Mouse (Mus musculus): Measurements from ENCODE around the gene Nck2. TPM values are rescaled to one million over a fixed set of nuclear protein-coding genes. Genes with fewer than 3 reads are reported as not detected.

Nck2 gene
- polyA plus RNA-seq, 1 experiment from 2014 or later = 38.0 TPM

GRCm38 (mm10) chr1:43555222-43555974 is 111.0 kb downstream of the Nck2 start:
- H3K36me3 ChIP-seq = no peaks in the 10 kb centered on the region
- H3K4me3 ChIP-seq = no peak overlapping the region
- no peak overlapping the region for H3K9ac ChIP-seq
- no peak overlapping the region for H3K4me2 ChIP-seq
- ATAC-seq (ENCODE audit: low FRiP score, low read depth) = no peak
- H3K27ac ChIP-seq (replicated peaks) = no peak overlapping the region; the same call in 1 of the 2 replicates
- no peaks in the 10 kb centered on the region for H3K27me3 ChIP-seq
- H3K4me1 ChIP-seq (replicated peaks) = peaks cover 10% of the 10 kb centered on the region
- WGBS = 57% methylated on average over 12 of the region's 12 CpGs
- H3K9me3 ChIP-seq = no peaks in the 10 kb centered on the region

- no peak for ATAC-seq (ENCODE audit: low FRiP score, low read depth)
- WGBS = 91% methylated on average over 3 of the region's 3 CpGs
Observed at GRCm38 (mm10) chr1:43558329-43558728, 114.0 kb downstream of the Nck2 start.

GRCm38 (mm10) chr1:43559043-43559692 is 114.8 kb downstream of the Nck2 start:
- H3K9ac ChIP-seq = no peak overlapping the region
- H3K4me1 ChIP-seq (replicated peaks) = peaks cover 10% of the 10 kb centered on the region
- WGBS = 93% methylated on average over 5 of the region's 5 CpGs
- no peaks in the 10 kb centered on the region for H3K36me3 ChIP-seq
- no peaks in the 10 kb centered on the region for H3K27me3 ChIP-seq
- no peak overlapping the region for H3K4me2 ChIP-seq
- H3K4me3 ChIP-seq = no peak overlapping the region
- H3K9me3 ChIP-seq = no peaks in the 10 kb centered on the region
- no peak overlapping the region for H3K27ac ChIP-seq (replicated peaks)
- ATAC-seq (ENCODE audit: low FRiP score, low read depth) = no peak

More at GRCm38 (mm10) chr1:43558329-43558728, 114.0 kb downstream of the Nck2 start:
- Histone ChIP-seq H3K27ac (replicated peaks) (no peak overlapping the region), H3K9me3 (no peaks in the 10 kb centered on the region), H3K4me1 (replicated peaks) (peaks cover 10% of the 10 kb centered on the region), H3K4me2 (no peak overlapping the region), H3K36me3 (no peaks in the 10 kb centered on the region), H3K27me3 (no peaks in the 10 kb centered on the region), H3K9ac (no peak overlapping the region), H3K4me3 (no peak overlapping the region)

GRCm38 (mm10) chr1:43561085-43561484 is 116.7 kb downstream of the Nck2 start:
- no peak for ATAC-seq (ENCODE audit: low FRiP score, low read depth)
- no peaks in the 10 kb centered on the region for H3K36me3 ChIP-seq
- no peak overlapping the region for H3K27ac ChIP-seq (replicated peaks)
- no peak overlapping the region for H3K4me3 ChIP-seq
- H3K4me1 ChIP-seq (replicated peaks) = peaks cover under 1% of the 10 kb centered on the region; the same call in 1 of the 2 replicates
- no peaks in the 10 kb centered on the region for H3K9me3 ChIP-seq
- H3K4me2 ChIP-seq = no peak overlapping the region
- H3K9ac ChIP-seq = no peak overlapping the region
- no peaks in the 10 kb centered on the region for H3K27me3 ChIP-seq
- WGBS = 87% methylated on average over 3 of the region's 3 CpGs

- no peak overlapping the region for H3K4me2 ChIP-seq
- H3K4me3 ChIP-seq = no peak overlapping the region
- 74% methylated on average over 13 of the region's 13 CpGs for WGBS
- no peaks in the 10 kb centered on the region for H3K27me3 ChIP-seq
- H3K4me1 ChIP-seq (replicated peaks) = peaks cover 8% of the 10 kb centered on the region
- no peak for ATAC-seq (ENCODE audit: low FRiP score, low read depth)
- H3K27ac ChIP-seq (replicated peaks) = no peak overlapping the region
- H3K36me3 ChIP-seq = no peaks in the 10 kb centered on the region
- H3K9ac ChIP-seq = no peak overlapping the region
- no peaks in the 10 kb centered on the region for H3K9me3 ChIP-seq
Observed at GRCm38 (mm10) chr1:43562002-43562666, 117.8 kb downstream of the Nck2 start.

- Histone ChIP-seq H3K4me2 (no peak overlapping the region), H3K9ac (no peak overlapping the region), H3K27me3 (no peaks in the 10 kb centered on the region), H3K4me1 (replicated peaks) (peaks cover 14% of the 10 kb centered on the region), H3K36me3 (no peaks in the 10 kb centered on the region), H3K9me3 (no peaks in the 10 kb centered on the region), H3K4me3 (no peak overlapping the region), H3K27ac (replicated peaks) (no peak overlapping the region)
- 95% methylated on average over 4 of the region's 4 CpGs for WGBS
- no peak for ATAC-seq (ENCODE audit: low FRiP score, low read depth)
Observed at GRCm38 (mm10) chr1:43565260-43565659, 120.9 kb downstream of the Nck2 start.

- no peak overlapping the region for H3K9ac ChIP-seq
- H3K27me3 ChIP-seq = no peaks in the 10 kb centered on the region
- H3K9me3 ChIP-seq = no peaks in the 10 kb centered on the region
- 0 out of 2 replicates have a peak, but pooled peaks have one; percentile 49 for ATAC-seq (ENCODE audit: low FRiP score, low read depth)
- H3K4me2 ChIP-seq = no peak overlapping the region
- peaks cover under 1% of the 10 kb centered on the region; the same call in 1 of the 2 replicates for H3K36me3 ChIP-seq
- H3K4me1 ChIP-seq (replicated peaks) = peaks cover 14% of the 10 kb centered on the region
- no peak overlapping the region; the same call in 1 of the 2 replicates for H3K27ac ChIP-seq (replicated peaks)
- no peak overlapping the region for H3K4me3 ChIP-seq
- WGBS = 56% methylated on average over 8 of the region's 8 CpGs
Observed at GRCm38 (mm10) chr1:43566677-43567377, 122.4 kb downstream of the Nck2 start.

GRCm38 (mm10) chr1:43568824-43569223 is 124.4 kb downstream of the Nck2 start:
- 62% methylated on average over 10 of the region's 10 CpGs for WGBS
- no peak for ATAC-seq (ENCODE audit: low FRiP score, low read depth)
- H3K4me2 ChIP-seq = no peak overlapping the region
- H3K36me3 ChIP-seq = peaks cover 6% of the 10 kb centered on the region; the same call in 1 of the 2 replicates
- no peak overlapping the region for H3K4me3 ChIP-seq
- no peak overlapping the region for H3K27ac ChIP-seq (replicated peaks)
- H3K9me3 ChIP-seq = no peaks in the 10 kb centered on the region
- no peak overlapping the region for H3K9ac ChIP-seq
- peaks cover 14% of the 10 kb centered on the region for H3K4me1 ChIP-seq (replicated peaks)
- H3K27me3 ChIP-seq = no peaks in the 10 kb centered on the region

GRCm38 (mm10) chr1:43571105-43571504 is 126.7 kb downstream of the Nck2 start:
- Histone ChIP-seq H3K4me2 (no peak overlapping the region), H3K9me3 (no peaks in the 10 kb centered on the region), H3K4me1 (replicated peaks) (peaks cover 14% of the 10 kb centered on the region), H3K27me3 (no peaks in the 10 kb centered on the region), H3K4me3 (no peak overlapping the region), H3K27ac (replicated peaks) (no peak overlapping the region), H3K9ac (no peak overlapping the region), H3K36me3 (peaks cover 6% of the 10 kb centered on the region; the same call in 1 of the 2 replicates)
- 95% methylated on average over 4 of the region's 4 CpGs for WGBS
- no peak for ATAC-seq (ENCODE audit: low FRiP score, low read depth)

GRCm38 (mm10) chr1:43574793-43575304 is 130.5 kb downstream of the Nck2 start:
- H3K4me3 ChIP-seq = no peak overlapping the region
- H3K9ac ChIP-seq = no peak overlapping the region
- peaks cover 6% of the 10 kb centered on the region; the same call in 1 of the 2 replicates for H3K36me3 ChIP-seq
- H3K27me3 ChIP-seq = no peaks in the 10 kb centered on the region
- no peaks in the 10 kb centered on the region for H3K4me1 ChIP-seq (replicated peaks)
- 91% methylated on average over 3 of the region's 3 CpGs for WGBS
- H3K4me2 ChIP-seq = no peak overlapping the region
- no peak overlapping the region for H3K27ac ChIP-seq (replicated peaks)
- H3K9me3 ChIP-seq = no peaks in the 10 kb centered on the region
- ATAC-seq (ENCODE audit: low FRiP score, low read depth) = no peak

GRCm38 (mm10) chr1:43577371-43577770 is 133.0 kb downstream of the Nck2 start:
- Histone ChIP-seq H3K4me1 (replicated peaks) (no peaks in the 10 kb centered on the region), H3K4me3 (no peak overlapping the region), H3K27ac (replicated peaks) (no peak overlapping the region), H3K9me3 (no peaks in the 10 kb centered on the region), H3K36me3 (no peaks in the 10 kb centered on the region), H3K4me2 (no peak overlapping the region), H3K27me3 (no peaks in the 10 kb centered on the region), H3K9ac (no peak overlapping the region)
- no peak for ATAC-seq (ENCODE audit: low FRiP score, low read depth)
- 85% methylated on average over 3 of the region's 3 CpGs for WGBS

Measured in hindbrain, embryonic 15.5 days (tissue).